ENCODE assay signal across 8 mouse cellular contexts in genomic region chr17:31519946-31520838, GRCm38 (mm10). TPM values are rescaled to one million over a fixed set of nuclear protein-coding genes. Genes with fewer than 3 reads are reported as not detected.
DNase-seq lines count a peak whose midpoint lies in the region; ATAC-seq and TF ChIP-seq lines count a peak whose summit lies in the region.

Gene Wdr4, minus strand, starts transcription at chr17:31519980.
Gene Ndufv3, plus strand, starts transcription at chr17:31520115.

- H3K36me3 ChIP-seq in embryonic facial prominence, embryonic 13.5 days, result peaks cover 19% of the 10 kb centered on the region
- no peaks in the 10 kb centered on the region; the same call in 1 of the 2 replicates for H3K36me3 ChIP-seq in kidney, adult 2 months (ENCODE audit: control insufficient read depth, insufficient read depth, low read length)
- H3K36me3 ChIP-seq in limb, embryonic 12.5 days, result peaks cover 23% of the 10 kb centered on the region
- peaks cover 3% of the 10 kb centered on the region; the same call in 1 of the 2 replicates for H3K36me3 ChIP-seq in midbrain, embryonic 15.5 days (replicated peaks)
- peaks cover 2% of the 10 kb centered on the region; the same call in 1 of the 2 replicates for H3K36me3 ChIP-seq in spleen, adult 2 months (ENCODE audit: control insufficient read depth, insufficient read depth, low read length)

- H3K4me1 ChIP-seq in embryonic facial prominence, embryonic 13.5 days, result peaks cover 23% of the 10 kb centered on the region
- peaks cover 5% of the 10 kb centered on the region; the same call in 1 of the 2 replicates for H3K4me1 ChIP-seq in kidney, adult 2 months (ENCODE audit: control insufficient read depth, insufficient read depth, low read length)
- peaks cover 12% of the 10 kb centered on the region for H3K4me1 ChIP-seq in limb, embryonic 12.5 days (replicated peaks)
- H3K4me1 ChIP-seq in midbrain, embryonic 15.5 days, result peaks cover 38% of the 10 kb centered on the region
- peaks cover 3% of the 10 kb centered on the region; the same call in 1 of the 2 replicates for H3K4me1 ChIP-seq in spleen, adult 2 months (ENCODE audit: control insufficient read depth, insufficient read depth, insufficient read length)

- H3K4me3 ChIP-seq in embryonic facial prominence, embryonic 13.5 days, result peak within 1 kb of the TSS; percentile 84
- peak within 1 kb of the TSS; percentile 69 for H3K4me3 ChIP-seq in kidney, adult 2 months (ENCODE audit: insufficient read depth, low read depth, low read length)
- peak within 1 kb of the TSS; percentile 74 for H3K4me3 ChIP-seq in limb, embryonic 12.5 days (replicated peaks)
- H3K4me3 ChIP-seq in midbrain, embryonic 15.5 days, result peak within 1 kb of the TSS; percentile 51
- peak within 1 kb of the TSS; percentile 78 for H3K4me3 ChIP-seq in spleen, adult 2 months (ENCODE audit: extremely low read depth, insufficient read depth, insufficient read length)

- no peak for TF ChIP-seq CTCF in kidney, adult 2 months (conservative IDR thresholded peaks at IDR 0.05; ENCODE audit: insufficient read depth, insufficient read length, low read depth, low read length)
- TF ChIP-seq CTCF in spleen, adult 2 months (IDR thresholded peaks at IDR 0.05; ENCODE audit: extremely low read depth, insufficient read depth, insufficient read length, insufficient replicate concordance), result no peak

- H3K27me3 ChIP-seq in embryonic facial prominence, embryonic 13.5 days, result no peaks in the 10 kb centered on the region
- no peaks in the 10 kb centered on the region for H3K27me3 ChIP-seq in kidney, adult 2 months (replicated peaks; ENCODE audit: control insufficient read depth, insufficient read depth, low read length)
- no peaks in the 10 kb centered on the region for H3K27me3 ChIP-seq in limb, embryonic 12.5 days
- no peaks in the 10 kb centered on the region for H3K27me3 ChIP-seq in midbrain, embryonic 15.5 days (replicated peaks)
- H3K27me3 ChIP-seq in spleen, adult 2 months (ENCODE audit: control insufficient read depth, insufficient read depth, low read length), result no peaks in the 10 kb centered on the region

- peak; percentile 95 for ATAC-seq in embryonic facial prominence, embryonic 13.5 days (ENCODE audit: insufficient number of reproducible peaks, insufficient read depth, low FRiP score, low TSS enrichment, low read depth)
- peak; percentile 96 for ATAC-seq in limb, embryonic 12.5 days (ENCODE audit: insufficient number of reproducible peaks, insufficient read depth, low FRiP score, low TSS enrichment, low read depth)
- ATAC-seq in midbrain, embryonic 15.5 days (replicated peaks), result peak; percentile 95

- WGBS in embryonic facial prominence, embryonic 13.5 days, result under 1% methylated on average over 45 of the region's 45 CpGs
- WGBS in kidney, adult 2 months, result under 1% methylated on average over 45 of the region's 45 CpGs
- WGBS in limb, embryonic 12.5 days, result under 1% methylated on average over 45 of the region's 45 CpGs
- WGBS in midbrain, embryonic 15.5 days, result under 1% methylated on average over 45 of the region's 45 CpGs
- WGBS in spleen, adult 2 months, result under 1% methylated on average over 45 of the region's 45 CpGs

- DNase-seq in 3134 (ENCODE audit: extremely low read depth, insufficient read length, low spot score), result peak; percentile 100
- DNase-seq in adrenal gland, postnatal 36 days, result peak; percentile 99 to 100
- DNase-seq in heart, adult 18-20 months, result peak; percentile 100
- peak; percentile 100 for DNase-seq in kidney, adult 2 months
- peak; percentile 99 for DNase-seq in spleen, adult 2 months (ENCODE audit: low read depth in 1 of 2, low spot score in 2 of 2)

- H3K9me3 ChIP-seq in embryonic facial prominence, embryonic 13.5 days, result no peaks in the 10 kb centered on the region
- H3K9me3 ChIP-seq in limb, embryonic 12.5 days, result no peaks in the 10 kb centered on the region
- no peaks in the 10 kb centered on the region for H3K9me3 ChIP-seq in midbrain, embryonic 15.5 days

- peak within 1 kb of the TSS; percentile 76 for H3K27ac ChIP-seq in embryonic facial prominence, embryonic 13.5 days
- H3K27ac ChIP-seq in kidney, adult 2 months (ENCODE audit: insufficient read depth, low read depth, low read length), result peak within 1 kb of the TSS; percentile 81
- H3K27ac ChIP-seq in limb, embryonic 12.5 days, result peak within 1 kb of the TSS; percentile 59
- peak within 1 kb of the TSS; percentile 75 for H3K27ac ChIP-seq in midbrain, embryonic 15.5 days
- peak within 1 kb of the TSS; percentile 71 for H3K27ac ChIP-seq in spleen, adult 2 months (ENCODE audit: insufficient read depth, low read length)

- H3K4me2 ChIP-seq in embryonic facial prominence, embryonic 13.5 days, result peak within 1 kb of the TSS; percentile 73
- H3K4me2 ChIP-seq in limb, embryonic 12.5 days, result peak within 1 kb of the TSS; percentile 79
- H3K4me2 ChIP-seq in midbrain, embryonic 15.5 days, result peak within 1 kb of the TSS; percentile 49

- TF ChIP-seq POLR2A in kidney, adult 2 months (IDR thresholded peaks at IDR 0.05; ENCODE audit: low read depth, low read length), result peak; percentile 94
- TF ChIP-seq POLR2A in spleen, adult 2 months (IDR thresholded peaks at IDR 0.05; ENCODE audit: low read depth, low read length), result peak; percentile 90

- H3K9ac ChIP-seq in embryonic facial prominence, embryonic 13.5 days, result peak within 1 kb of the TSS; percentile 84
- H3K9ac ChIP-seq in limb, embryonic 12.5 days (replicated peaks), result peak within 1 kb of the TSS; percentile 63
- peak within 1 kb of the TSS; percentile 47 for H3K9ac ChIP-seq in midbrain, embryonic 15.5 days

RNA-seq across cellular contexts. Expression of gene Wdr4, which starts in this region (rescaled TPM):
- 10 to 100 TPM; 20.5 to 24.0 TPM for total RNA-seq in adrenal gland, postnatal 36 days (2021)
- 35.7 and 39.0 TPM in 2 replicates for polyA plus RNA-seq in embryonic facial prominence, embryonic 13.5 days (2015; fragmentation: Nextera tagmentation; extraction: Ambion mirVana)
- total RNA-seq in heart, adult 18-20 months (2021), result 1 to 10 TPM; 5.8 to 6.5 TPM
- 28.3 and 29.6 TPM in 2 replicates for polyA plus RNA-seq in kidney, adult 2 months (2012; rRNA removed)
- 42.0 and 43.6 TPM in 2 replicates for polyA plus RNA-seq in limb, embryonic 12.5 days (2016; fragmentation: Nextera tagmentation; extraction: Ambion mirVana)
- polyA plus RNA-seq in midbrain, embryonic 15.5 days (2015; fragmentation: Nextera tagmentation; extraction: Ambion mirVana), result 42.2 and 45.3 TPM in 2 replicates
- 24.5 and 24.9 TPM in 2 replicates for polyA plus RNA-seq in spleen, adult 2 months (2012; rRNA removed)

RNA-seq across cellular contexts. Expression of gene Ndufv3, which starts in this region (rescaled TPM):
- 100 to 1,000 TPM; 372 to 422 TPM for total RNA-seq in adrenal gland, postnatal 36 days (2021)
- polyA plus RNA-seq in embryonic facial prominence, embryonic 13.5 days (2015; fragmentation: Nextera tagmentation; extraction: Ambion mirVana), result 237 and 238 TPM in 2 replicates
- total RNA-seq in heart, adult 18-20 months (2021), result 1,000 to 10,000 TPM; 1,409 to 1,497 TPM
- 387 and 475 TPM in 2 replicates for polyA plus RNA-seq in kidney, adult 2 months (2012; rRNA removed)
- polyA plus RNA-seq in limb, embryonic 12.5 days (2016; fragmentation: Nextera tagmentation; extraction: Ambion mirVana), result 241 and 250 TPM in 2 replicates
- 426 and 433 TPM in 2 replicates for polyA plus RNA-seq in midbrain, embryonic 15.5 days (2015; fragmentation: Nextera tagmentation; extraction: Ambion mirVana)
- polyA plus RNA-seq in spleen, adult 2 months (2012; rRNA removed), result 42.7 and 54.3 TPM in 2 replicates

Comparison
In these comparisons a context has a peak if more than half of its experiments do, and no peak if none do; other contexts are left out.
1. Peak in every context shown above with its lines: DNase-seq, ATAC-seq, H3K4me3 ChIP-seq and H3K27ac ChIP-seq.